Mouse (Mus musculus) CH12.LX (cell line): ENCODE measurements around the gene Zfp281. TPM values are rescaled to one million over a fixed set of nuclear protein-coding genes. Genes with fewer than 3 reads are reported as not detected.

Experiments used
- DNase-seq: peaks from one replicate; pipeline ENCODE4 v3.0.0-alpha.2; 2013; ENCODE audit errors: extremely low read depth
- H3K27ac ChIP-seq: 2 replicates; pipeline ENCODE4 v1.5.1; 2012; ENCODE audit warnings: low read depth, mild to moderate bottlenecking, control low read depth, moderate library complexity; ENCODE audit not compliant: insufficient read depth
- H3K27me3 ChIP-seq: replicated peaks from 2 replicates; pipeline ENCODE3; 2012; ENCODE audit warnings: inconsistent platforms
- H3K36me3 ChIP-seq, 2 experiments: replicated peaks in 1 of 2; 2 replicates each; pipeline versions ENCODE3 to v1.6.1; 2012; ENCODE audit warnings: inconsistent platforms in 1 of 2, low read length in 1 of 2, mild to moderate bottlenecking in 1 of 2, mixed read lengths in 1 of 2, moderate library complexity in 1 of 2; ENCODE audit not compliant: control insufficient read depth in 1 of 2, insufficient read depth in 1 of 2
- H3K4me1 ChIP-seq, 2 experiments: 2 replicates each; pipeline ENCODE4 v1.6.1; 2012; ENCODE audit warnings: inconsistent platforms in 1 of 2, moderate library complexity in 1 of 2; ENCODE audit not compliant: insufficient read depth in 2 of 2, control insufficient read depth in 1 of 2
- H3K4me2 ChIP-seq: 2 replicates; pipeline ENCODE4 v1.6.1; 2012; ENCODE audit warnings: low read depth, mild to moderate bottlenecking, control low read depth; ENCODE audit not compliant: poor library complexity, insufficient read depth, severe bottlenecking
- H3K4me3 ChIP-seq, 3 experiments: fragments of 150-350 bp in 1 of 3; sonication (generic) in 1 of 3; replicated peaks in 1 of 3; 2 replicates each; pipeline versions ENCODE3 to v1.5.1; 2011 to 2012; ENCODE audit warnings: low read depth in 2 of 3, low read length in 2 of 3, mild to moderate bottlenecking in 2 of 3, moderate library complexity in 2 of 3, control low read depth in 1 of 3, improper control_type of control experiment in 1 of 3, inconsistent platforms in 1 of 3, mixed read lengths in 1 of 3; ENCODE audit not compliant: poor library complexity in 1 of 3
- H3K79me2 ChIP-seq: replicated peaks from 2 replicates; pipeline ENCODE4 v1.6.1; 2012; ENCODE audit warnings: mild to moderate bottlenecking, moderate library complexity; ENCODE audit not compliant: control insufficient read depth, poor library complexity, insufficient read depth, severe bottlenecking; ENCODE audit errors: extremely low read depth
- H3K9ac ChIP-seq: 2 replicates; pipeline ENCODE4 v1.6.1; 2012; ENCODE audit warnings: low read depth, mild to moderate bottlenecking, control low read depth, moderate library complexity; ENCODE audit not compliant: insufficient read depth
- H3K9me3 ChIP-seq: replicated peaks from 2 replicates; pipeline ENCODE3; 2012; ENCODE audit warnings: low read length, inconsistent platforms, mixed read lengths
- CHD2 ChIP-seq: IDR thresholded peaks from 2 replicates; pipeline ENCODE4 v1.6.1; 2011; ENCODE audit warnings: low read length, improper control_type of control experiment
- CTCF ChIP-seq, 2 experiments: IDR thresholded peaks in 1 of 2; conservative IDR thresholded peaks in 1 of 2; 2 replicates each; pipeline ENCODE4 v1.5.1; 2011 to 2012; ENCODE audit warnings: low read depth in 2 of 2, low read length in 2 of 2, improper control_type of control experiment in 1 of 2, inconsistent platforms in 1 of 2, mild to moderate bottlenecking in 1 of 2, moderate library complexity in 1 of 2
- E2F4 ChIP-seq: IDR thresholded peaks from 2 replicates; pipeline ENCODE4 v1.6.1; 2011; ENCODE audit warnings: low read depth, low read length, improper control_type of control experiment; ENCODE audit not compliant: insufficient replicate concordance
- EP300 ChIP-seq: IDR thresholded peaks from 2 replicates; pipeline ENCODE4 v1.6.1; 2011; ENCODE audit warnings: low read length, improper control_type of control experiment
- ETS1 ChIP-seq: conservative IDR thresholded peaks from 2 replicates; pipeline ENCODE4 v1.6.1; 2012; ENCODE audit warnings: low read depth, mild to moderate bottlenecking, inconsistent platforms, low read length, improper control_type of control experiment, moderate library complexity
- GABPA ChIP-seq: IDR thresholded peaks from 2 replicates; pipeline ENCODE4 v1.6.1; 2012; ENCODE audit warnings: low read depth, low read length, improper control_type of control experiment, inconsistent platforms; ENCODE audit not compliant: insufficient replicate concordance
- HCFC1 ChIP-seq: IDR thresholded peaks from 2 replicates; pipeline ENCODE4 v1.6.1; 2012; ENCODE audit warnings: low read depth, mild to moderate bottlenecking, inconsistent platforms, low read length, improper control_type of control experiment
- JUN ChIP-seq: IDR thresholded peaks from 2 replicates; pipeline ENCODE4 v1.6.1; 2011; ENCODE audit warnings: low read depth, mild to moderate bottlenecking, low read length, improper control_type of control experiment, moderate library complexity; ENCODE audit not compliant: insufficient read depth
- JUND ChIP-seq: conservative IDR thresholded peaks from 2 replicates; pipeline ENCODE4 v1.6.1; 2011; ENCODE audit warnings: low read depth, low read length, improper control_type of control experiment
- MAFK ChIP-seq: IDR thresholded peaks from 2 replicates; pipeline ENCODE4 v1.6.1; 2011; ENCODE audit warnings: low read length, improper control_type of control experiment; ENCODE audit not compliant: insufficient replicate concordance
- MEF2A ChIP-seq: IDR thresholded peaks from 2 replicates; pipeline ENCODE4 v1.6.1; 2014; ENCODE audit warnings: low read depth, mild to moderate bottlenecking, inconsistent platforms, low read length, improper control_type of control experiment, borderline replicate concordance
- MYC ChIP-seq: IDR thresholded peaks from 2 replicates; pipeline ENCODE4 v1.6.1; 2011; ENCODE audit warnings: low read depth, mild to moderate bottlenecking, improper control_type of control experiment, low read length
- NELFE ChIP-seq: IDR thresholded peaks from 2 replicates; pipeline ENCODE4 v1.6.1; 2011; ENCODE audit warnings: low read depth, low read length, improper control_type of control experiment
- PAX5 ChIP-seq: IDR thresholded peaks from 2 replicates; pipeline ENCODE4 v1.6.1; 2012; ENCODE audit warnings: low read length, inconsistent platforms, mixed read lengths
- POLR2A ChIP-seq: IDR thresholded peaks from 2 replicates; pipeline ENCODE4 v1.6.1; 2011; ENCODE audit warnings: low read depth, mild to moderate bottlenecking, improper control_type of control experiment, low read length
- RAD21 ChIP-seq: IDR thresholded peaks from 2 replicates; pipeline ENCODE4 v1.6.1; 2011; ENCODE audit warnings: low read depth, mild to moderate bottlenecking, low read length, improper control_type of control experiment, moderate library complexity
- RCOR1 ChIP-seq: conservative IDR thresholded peaks from 2 replicates; pipeline ENCODE4 v1.6.1; 2012; ENCODE audit warnings: low read depth, mild to moderate bottlenecking, inconsistent platforms, low read length, improper control_type of control experiment
- SIN3A ChIP-seq: IDR thresholded peaks from 2 replicates; pipeline ENCODE4 v1.6.1; 2012; ENCODE audit warnings: low read length, improper control_type of control experiment, inconsistent platforms
- TBP ChIP-seq: conservative IDR thresholded peaks from 2 replicates; pipeline ENCODE4 v1.6.1; 2011; ENCODE audit warnings: low read depth, low read length, improper control_type of control experiment
- UBTF ChIP-seq: IDR thresholded peaks from 2 replicates; pipeline ENCODE4 v1.6.1; 2012; ENCODE audit warnings: low read depth, mild to moderate bottlenecking, inconsistent platforms, low read length, improper control_type of control experiment, moderate library complexity
- USF1 ChIP-seq: IDR thresholded peaks from 2 replicates; pipeline ENCODE4 v1.6.1; 2014; ENCODE audit warnings: low read depth, mild to moderate bottlenecking, inconsistent platforms, low read length, improper control_type of control experiment
- ZC3H11A ChIP-seq: IDR thresholded peaks from 2 replicates; pipeline ENCODE4 v1.6.1; 2012; ENCODE audit warnings: low read depth, mild to moderate bottlenecking, inconsistent platforms, low read length, improper control_type of control experiment
- ZMIZ1 ChIP-seq: IDR thresholded peaks from 2 replicates; pipeline ENCODE4 v1.6.1; 2012; ENCODE audit warnings: low read depth, mild to moderate bottlenecking, inconsistent platforms, low read length, improper control_type of control experiment
- ZNF384 ChIP-seq: IDR thresholded peaks from 2 replicates; pipeline ENCODE4 v1.6.1; 2012; ENCODE audit warnings: low read depth, low read length, improper control_type of control experiment, inconsistent platforms
- dilution Hi-C: fragments of 300-500 bp; cut with MboI; formaldehyde crosslinking; loops from 2 replicates; pipeline ENCODE4 v1.14.3; 2020; ENCODE audit warnings: low sequenced_read_pairs; ENCODE audit not compliant: extremely low pct_unique_long_range_greater_than_20kb, extremely low pct_ligation_motif_present
- in situ Hi-C: fragments of 300-500 bp; cut with MboI; formaldehyde crosslinking; loops from 3 replicates; pipeline ENCODE4 v1.14.3; 2019; ENCODE audit warnings: low sequenced_read_pairs, low pct_ligation_motif_present, low pct_unique_long_range_greater_than_20kb, mixed read lengths
- polyA plus RNA-seq: library from polyadenylated mRNA; unstranded; fragments of >175 nt; gene quantifications from 2 replicates; pipeline ENCODE4 v1.2.1, GENCODE M21; 2012; ENCODE audit warnings: low read depth; ENCODE audit not compliant: insufficient read length
- total RNA-seq, 2 experiments: library from RNA; depleted of rRNA; stranded (reverse); fragments of 300-350 nt in 1 of 2; fragments of >200 nt in 1 of 2; gene quantifications; 2 replicates each; pipeline ENCODE4 v1.2.3; 2012 to 2014

The Zfp281 gene
- total and polyA plus RNA-seq, 3 experiments: 17.2 to 39.5 (median 20.7) TPM

DNA sequence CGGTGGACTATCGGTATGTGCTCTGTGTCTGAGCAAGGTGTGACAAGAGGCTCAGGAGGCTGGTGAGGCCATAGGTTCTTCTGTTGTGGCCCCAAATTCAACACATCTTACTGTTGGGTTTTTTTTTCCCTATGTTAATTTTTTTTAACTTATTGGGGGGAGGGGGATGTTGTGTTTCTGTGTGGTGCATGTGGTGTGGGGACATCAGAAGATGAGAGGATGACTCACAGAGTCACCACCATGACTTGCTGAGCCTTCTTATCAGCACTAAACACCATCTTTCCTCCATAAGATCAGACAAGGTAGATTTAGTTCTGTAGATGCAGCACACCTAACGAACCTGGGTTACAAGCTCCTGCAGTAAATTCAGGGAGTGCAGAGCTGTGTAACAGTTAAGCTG is 27.4 kb downstream of the Zfp281 start:
- in situ Hi-C loops: no loop called here
- Histone ChIP-seq H3K27me3 (no peaks in the 10 kb centered on the region), H3K4me2 (no peak overlapping the region), H3K79me2 (no peaks in the 10 kb centered on the region), H3K4me1 (peaks cover 2 to 13% of the 10 kb centered on the region in 2 experiments; a peak in 3 of 4 replicates), H3K9ac (no peak overlapping the region), H3K4me3 (no peak overlapping the region), H3K9me3 (no peaks in the 10 kb centered on the region), H3K36me3 (no peaks in the 10 kb centered on the region), H3K27ac (no peak overlapping the region)
- dilution Hi-C loops: no loop called here
- no peak for TF ChIP-seq MAFK
- DNase-seq: no peak

- Histone ChIP-seq H3K27me3 (no peaks in the 10 kb centered on the region), H3K4me2 (no peak overlapping the region; the same call in 1 of the 2 replicates), H3K4me3 (no peak overlapping the region), H3K4me1 (peaks cover 7 to 23% of the 10 kb centered on the region in 2 experiments), H3K36me3 (no peaks in the 10 kb centered on the region), H3K27ac (no peak overlapping the region), H3K79me2 (no peaks in the 10 kb centered on the region), H3K9me3 (no peaks in the 10 kb centered on the region), H3K9ac (no peak overlapping the region)
- in situ Hi-C loops: no loop called here
- dilution Hi-C loops: no loop called here
- no peak for DNase-seq
- no peak for TF ChIP-seq PAX5
- no peak for TF ChIP-seq GABPA
- no peak for TF ChIP-seq USF1
- no peak for TF ChIP-seq POLR2A
- TF ChIP-seq RAD21: no peak
- TF ChIP-seq NELFE: no peak
- no peak for TF ChIP-seq CHD2
- no peak for TF ChIP-seq EP300
- TF ChIP-seq ZNF384: no peak
- no peak for TF ChIP-seq ZC3H11A
- no peak for TF ChIP-seq JUN
- no peak for TF ChIP-seq E2F4
- no peak for TF ChIP-seq TBP
These were observed 28.8 kb downstream of the Zfp281 start for GRCm38 (mm10) chr1:136653526-136653925.

DNA sequence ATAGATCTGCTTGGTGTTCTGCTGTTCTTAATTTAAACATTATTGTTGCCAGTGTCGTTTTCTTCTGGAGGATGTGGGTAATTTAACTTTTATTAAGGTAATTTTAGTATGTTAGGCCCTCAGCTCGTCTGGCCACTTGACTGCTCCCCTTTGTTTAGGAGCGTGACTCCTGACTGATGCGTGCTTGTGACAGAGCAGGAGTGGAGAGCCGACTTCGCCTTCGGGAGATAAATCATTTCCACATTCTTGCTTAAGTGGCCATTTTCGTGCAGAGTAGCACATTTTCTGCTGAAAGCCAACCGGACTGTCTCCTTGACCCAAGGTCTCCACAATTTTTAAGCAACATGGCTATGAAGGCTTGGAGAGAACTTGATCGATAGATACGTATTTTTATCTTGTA is 29.7 kb downstream of the Zfp281 start:
- Histone ChIP-seq H3K27me3 (no peaks in the 10 kb centered on the region), H3K9ac (no peak overlapping the region), H3K9me3 (no peaks in the 10 kb centered on the region), H3K4me2 (no peak overlapping the region), H3K36me3 (no peaks in the 10 kb centered on the region), H3K4me3 (no peak overlapping the region), H3K4me1 (peaks cover 16 to 32% of the 10 kb centered on the region in 2 experiments), H3K79me2 (no peaks in the 10 kb centered on the region), H3K27ac (no peak overlapping the region)
- dilution Hi-C loops (no loop called here), in situ Hi-C loops (no loop called here)
- TF ChIP-seq EP300: no peak
- no peak for TF ChIP-seq RAD21
- no peak for TF ChIP-seq CTCF (conservative IDR thresholded peaks at IDR 0.05 in 1 of 2, IDR thresholded peaks at IDR 0.05 in 1 of 2; ENCODE audit: low read depth in 2 of 2, low read length in 2 of 2)
- TF ChIP-seq MEF2A: no peak
- TF ChIP-seq JUND: no peak
- TF ChIP-seq UBTF: no peak
- TF ChIP-seq MAFK: no peak
- no peak for TF ChIP-seq HCFC1
- TF ChIP-seq PAX5: no peak
- no peak for TF ChIP-seq ETS1
- TF ChIP-seq MYC: no peak
- no peak for TF ChIP-seq USF1
- no peak for TF ChIP-seq E2F4
- TF ChIP-seq SIN3A: no peak
- TF ChIP-seq RCOR1: no peak
- no peak for TF ChIP-seq ZMIZ1
- no peak for DNase-seq
